In genomic region chr8:95411309-95411972, GRCm38 (mm10) we compare ENCODE assay signal across 8 mouse cellular contexts. TPM values are rescaled to one million over a fixed set of nuclear protein-coding genes. Genes with fewer than 3 reads are reported as not detected.
DNase-seq lines count a peak whose midpoint lies in the region; ATAC-seq and TF ChIP-seq lines count a peak whose summit lies in the region.

No protein-coding gene starts in this region.

- H3K27ac ChIP-seq in limb, embryonic 14.5 days (replicated peaks; ENCODE audit: low read depth, low read length) = 0 out of 2 replicates have a peak overlapping the region, but pooled peaks have one; percentile 33
- no peak overlapping the region for H3K27ac ChIP-seq in limb, embryonic 10.5 days
- no peak overlapping the region for H3K27ac ChIP-seq in embryonic facial prominence, embryonic 14.5 days (replicated peaks; ENCODE audit: low read depth, low read length)

- no peak overlapping the region for H3K4me2 ChIP-seq in limb, embryonic 14.5 days (replicated peaks; ENCODE audit: low read depth, low read length, severe bottlenecking)
- no peak overlapping the region for H3K4me2 ChIP-seq in embryonic facial prominence, embryonic 14.5 days (ENCODE audit: low read depth, low read length)

- peak; percentile 21 for DNase-seq in limb, embryonic 14.5 days (ENCODE audit: low spot score)
- DNase-seq in limb, embryonic 10.5 days (ENCODE audit: low spot score) = no peak
- DNase-seq in embryonic facial prominence, embryonic 14.5 days (ENCODE audit: low spot score) = peak; percentile 64
- DNase-seq in heart, postnatal 4 days = peak; percentile 43
- DNase-seq in lung, postnatal 36 days = peak; percentile 82
- no peak for DNase-seq in frontal cortex, postnatal 36 days (ENCODE audit: low spot score in 2 of 2)
- DNase-seq in urinary bladder, postnatal 4 days (ENCODE audit: low spot score in 2 of 2) = no peak
- DNase-seq in cerebellum, adult 8-10 months = no peak

- H3K36me3 ChIP-seq in limb, embryonic 14.5 days (ENCODE audit: control insufficient read depth, insufficient read depth, low read length) = no peaks in the 10 kb centered on the region
- H3K36me3 ChIP-seq in limb, embryonic 10.5 days = no peaks in the 10 kb centered on the region
- no peaks in the 10 kb centered on the region for H3K36me3 ChIP-seq in embryonic facial prominence, embryonic 14.5 days (ENCODE audit: control insufficient read depth, insufficient read depth, low read length)

- H3K4me3 ChIP-seq in limb, embryonic 14.5 days (replicated peaks; ENCODE audit: low read length) = no peak overlapping the region
- no peak overlapping the region for H3K4me3 ChIP-seq in limb, embryonic 10.5 days
- no peak overlapping the region for H3K4me3 ChIP-seq in embryonic facial prominence, embryonic 14.5 days (ENCODE audit: low read depth, low read length)

- H3K9me3 ChIP-seq in limb, embryonic 14.5 days (ENCODE audit: control insufficient read depth, low read length) = no peaks in the 10 kb centered on the region
- H3K9me3 ChIP-seq in limb, embryonic 10.5 days (replicated peaks) = no peaks in the 10 kb centered on the region
- H3K9me3 ChIP-seq in embryonic facial prominence, embryonic 14.5 days (ENCODE audit: control insufficient read depth, low read length) = 0 out of 2 replicates have a peak, but pooled peaks cover 4% of the 10 kb centered on the region

- ATAC-seq in limb, embryonic 14.5 days (ENCODE audit: low FRiP score, low read depth) = peak; percentile 60; the same call in 1 of the 2 replicates
- ATAC-seq in embryonic facial prominence, embryonic 14.5 days (ENCODE audit: low read depth) = peak; percentile 87

- H3K27me3 ChIP-seq in limb, embryonic 14.5 days (ENCODE audit: control insufficient read depth, insufficient read depth, low read length) = no peaks in the 10 kb centered on the region
- no peaks in the 10 kb centered on the region for H3K27me3 ChIP-seq in limb, embryonic 10.5 days (ENCODE audit: low read depth, poor library complexity, severe bottlenecking)
- no peaks in the 10 kb centered on the region for H3K27me3 ChIP-seq in embryonic facial prominence, embryonic 14.5 days (replicated peaks; ENCODE audit: control insufficient read depth, insufficient read depth, low read length)

- WGBS in limb, embryonic 14.5 days = 46% methylated on average over 10 of the region's 10 CpGs
- WGBS in limb, embryonic 10.5 days = 46% methylated on average over 10 of the region's 10 CpGs
- 28% methylated on average over 10 of the region's 10 CpGs for WGBS in embryonic facial prominence, embryonic 14.5 days

- TF ChIP-seq POLR2A in limb, embryonic 14.5 days (IDR thresholded peaks at IDR 0.05; ENCODE audit: borderline replicate concordance, extremely low read depth, insufficient read depth, insufficient read length) = no peak

- no peaks in the 10 kb centered on the region for H3K4me1 ChIP-seq in limb, embryonic 14.5 days (ENCODE audit: control insufficient read depth, insufficient read depth, low read length)
- peaks cover 5% of the 10 kb centered on the region for H3K4me1 ChIP-seq in limb, embryonic 10.5 days
- no peaks in the 10 kb centered on the region for H3K4me1 ChIP-seq in embryonic facial prominence, embryonic 14.5 days (ENCODE audit: control insufficient read depth, insufficient read depth, low read length)

- H3K9ac ChIP-seq in limb, embryonic 14.5 days (ENCODE audit: low read depth, low read length, severe bottlenecking) = no peak overlapping the region
- no peak overlapping the region for H3K9ac ChIP-seq in embryonic facial prominence, embryonic 14.5 days (ENCODE audit: low read depth, low read length)

RNA-seq across cellular contexts. Expression of gene Cfap20, which starts 23.2 kb away (rescaled TPM):
- polyA plus RNA-seq in limb, embryonic 14.5 days (2012; rRNA removed) = 154 and 161 TPM in 2 replicates
- polyA plus RNA-seq in limb, embryonic 14.5 days (2014; fragmentation: Nextera tagmentation; extraction: Ambion mirVana) = 158 and 168 TPM in 2 replicates
- polyA plus RNA-seq in limb, embryonic 10.5 days (2016; fragmentation: Nextera tagmentation; extraction: Ambion mirVana) = 134 and 143 TPM in 2 replicates
- polyA plus RNA-seq in embryonic facial prominence, embryonic 14.5 days (2014; fragmentation: Nextera tagmentation; extraction: Ambion mirVana) = 150 and 152 TPM in 2 replicates
- total RNA-seq in heart, postnatal 4 days (2021) = 10 to 100 TPM; 66.9 to 72.9 TPM

RNA-seq across cellular contexts. Expression of gene Mmp15, which starts 59.4 kb away (rescaled TPM):
- 12.6 and 16.9 TPM in 2 replicates for polyA plus RNA-seq in limb, embryonic 14.5 days (2012; rRNA removed)
- 10.5 and 11.8 TPM in 2 replicates for polyA plus RNA-seq in limb, embryonic 14.5 days (2014; fragmentation: Nextera tagmentation; extraction: Ambion mirVana)
- polyA plus RNA-seq in limb, embryonic 10.5 days (2016; fragmentation: Nextera tagmentation; extraction: Ambion mirVana) = 9.5 and 10.3 TPM in 2 replicates
- polyA plus RNA-seq in embryonic facial prominence, embryonic 14.5 days (2014; fragmentation: Nextera tagmentation; extraction: Ambion mirVana) = 14.9 and 15.3 TPM in 2 replicates
- 100 to 1,000 TPM; 146 to 149 TPM for total RNA-seq in heart, postnatal 4 days (2021)

Comparison
In these comparisons a context has a peak if more than half of its experiments do, and no peak if none do; other contexts are left out.
1. DNase-seq: peak in limb, embryonic 14.5 days (single experiment), embryonic facial prominence, embryonic 14.5 days (single experiment), heart, postnatal 4 days (single experiment) and lung, postnatal 36 days (single experiment); none in limb, embryonic 10.5 days (single experiment), frontal cortex, postnatal 36 days (0 of 2), urinary bladder, postnatal 4 days (0 of 2) and cerebellum, adult 8-10 months (single experiment).